Mouse (Mus musculus) forebrain, embryonic 13.5 days (tissue): ENCODE data around the gene Nudt4. TPM values are rescaled to one million over a fixed set of nuclear protein-coding genes. Genes with fewer than 3 reads are reported as not detected.

Experiments used
- ATAC-seq: fragments of 200-750 bp; cut with Nextera tagmentation; 2 replicates; pipeline ENCODE4 v1.8.0; 2017
- H3K27ac ChIP-seq: fragments of 300-500 bp; sonication (generic); 2 replicates; pipeline ENCODE4 v1.5.1; 2015; ENCODE audit warnings: inconsistent platforms, mild to moderate bottlenecking, moderate library complexity
- H3K27me3 ChIP-seq: fragments of 300-500 bp; sonication (generic); 2 replicates; pipeline ENCODE4 v1.6.1; 2015; ENCODE audit warnings: mild to moderate bottlenecking, inconsistent platforms
- H3K36me3 ChIP-seq: fragments of 300-500 bp; sonication (generic); 2 replicates; pipeline ENCODE4 v1.6.1; 2015; ENCODE audit warnings: mild to moderate bottlenecking, inconsistent platforms; ENCODE audit not compliant: poor library complexity, severe bottlenecking
- H3K4me1 ChIP-seq: fragments of 300-500 bp; sonication (generic); 2 replicates; pipeline ENCODE4 v1.6.1; 2015; ENCODE audit warnings: inconsistent platforms
- H3K4me2 ChIP-seq: fragments of 300-500 bp; sonication (generic); 2 replicates; pipeline ENCODE4 v1.6.1; 2015; ENCODE audit warnings: inconsistent platforms, mild to moderate bottlenecking, moderate library complexity
- H3K4me3 ChIP-seq: fragments of 300-500 bp; sonication (generic); 2 replicates; pipeline ENCODE4 v1.5.1; 2015; ENCODE audit warnings: mild to moderate bottlenecking, inconsistent platforms
- H3K9ac ChIP-seq: fragments of 300-500 bp; sonication (generic); 2 replicates; pipeline ENCODE4 v1.6.1; 2015; ENCODE audit warnings: mild to moderate bottlenecking, inconsistent platforms
- H3K9me3 ChIP-seq: fragments of 300-500 bp; sonication (generic); replicated peaks from 2 replicates; pipeline ENCODE4 v1.6.1; 2016; ENCODE audit warnings: inconsistent platforms
- WGBS: fragments of 180-500 bp; shearing (Covaris S2); methylation state at CpG from one replicate; pipeline ENCODE4 v1.1.7; 2015; 5-methylcytosine and 5-hydroxymethylcytosine counted together
- polyA plus RNA-seq: library from polyadenylated mRNA; unstranded; fragments of >200 nt; fragmentation: Nextera tagmentation; extraction: Ambion mirVana; gene quantifications from 2 replicates; pipeline ENCODE4 v1.2.1, GENCODE M21; 2015

Gene Nudt4
- polyA plus RNA-seq, 1 experiment from 2014 or later = 76.7 TPM

- H3K4me1 ChIP-seq = no peaks in the 10 kb centered on the region
- no peak overlapping the region for H3K9ac ChIP-seq
- no peaks in the 10 kb centered on the region for H3K36me3 ChIP-seq
- H3K27ac ChIP-seq = no peak overlapping the region
- H3K4me2 ChIP-seq = no peak overlapping the region
- H3K27me3 ChIP-seq = no peaks in the 10 kb centered on the region
- no peaks in the 10 kb centered on the region for H3K9me3 ChIP-seq
- H3K4me3 ChIP-seq = no peak overlapping the region
- 91% methylated on average over 4 of the region's 4 CpGs for WGBS
- no peak for ATAC-seq
Observed at GRCm38 (mm10) chr10:95589196-95589595, 25.2 kb upstream of the Nudt4 start.

GRCm38 (mm10) chr10:95587509-95588220, 23.7 kb upstream of the Nudt4 start:
- Histone ChIP-seq H3K27ac (no peak overlapping the region), H3K4me2 (no peak overlapping the region), H3K9ac (no peak overlapping the region), H3K27me3 (no peaks in the 10 kb centered on the region), H3K9me3 (no peaks in the 10 kb centered on the region), H3K4me1 (no peaks in the 10 kb centered on the region), H3K36me3 (no peaks in the 10 kb centered on the region), H3K4me3 (no peak overlapping the region)
- no peak for ATAC-seq
- 32% methylated on average over 8 of the region's 8 CpGs for WGBS

GRCm38 (mm10) chr10:95585554-95585953, 21.6 kb upstream of the Nudt4 start:
- no peaks in the 10 kb centered on the region for H3K9me3 ChIP-seq
- H3K4me1 ChIP-seq = no peaks in the 10 kb centered on the region
- H3K4me3 ChIP-seq = no peak overlapping the region
- ATAC-seq = no peak
- H3K36me3 ChIP-seq = no peaks in the 10 kb centered on the region
- 92% methylated on average over 6 of the region's 6 CpGs for WGBS
- no peak overlapping the region for H3K9ac ChIP-seq
- no peak overlapping the region for H3K4me2 ChIP-seq
- H3K27ac ChIP-seq = no peak overlapping the region
- H3K27me3 ChIP-seq = no peaks in the 10 kb centered on the region

GRCm38 (mm10) chr10:95577567-95577950, 13.6 kb upstream of the Nudt4 start:
- no peaks in the 10 kb centered on the region for H3K36me3 ChIP-seq
- no peak overlapping the region for H3K4me2 ChIP-seq
- no peak overlapping the region for H3K27ac ChIP-seq
- no peak overlapping the region for H3K4me3 ChIP-seq
- no peaks in the 10 kb centered on the region for H3K27me3 ChIP-seq
- no peak overlapping the region for H3K9ac ChIP-seq
- peaks cover 11% of the 10 kb centered on the region for H3K4me1 ChIP-seq
- H3K9me3 ChIP-seq = no peaks in the 10 kb centered on the region; the same call in 1 of the 2 replicates
- ATAC-seq = no peak
- WGBS = 36% methylated on average over 4 of the region's 4 CpGs

- no peak overlapping the region for H3K4me3 ChIP-seq
- H3K27ac ChIP-seq = no peak overlapping the region
- no peaks in the 10 kb centered on the region for H3K27me3 ChIP-seq
- H3K4me2 ChIP-seq = peak overlapping the region; percentile 16
- H3K4me1 ChIP-seq = peaks cover 11% of the 10 kb centered on the region
- no peaks in the 10 kb centered on the region for H3K36me3 ChIP-seq
- no peak for ATAC-seq
- WGBS = 44% methylated on average over 14 of the region's 14 CpGs
- no peaks in the 10 kb centered on the region; the same call in 1 of the 2 replicates for H3K9me3 ChIP-seq
- H3K9ac ChIP-seq = no peak overlapping the region
Observed at GRCm38 (mm10) chr10:95576876-95577566, 13.1 kb upstream of the Nudt4 start.

GRCm38 (mm10) chr10:95575839-95576380, 12.0 kb upstream of the Nudt4 start:
- Histone ChIP-seq H3K4me1 (peaks cover 11% of the 10 kb centered on the region), H3K27ac (no peak overlapping the region), H3K27me3 (no peaks in the 10 kb centered on the region), H3K4me3 (no peak overlapping the region), H3K9ac (no peak overlapping the region), H3K9me3 (no peaks in the 10 kb centered on the region; the same call in 1 of the 2 replicates), H3K36me3 (no peaks in the 10 kb centered on the region), H3K4me2 (no peak overlapping the region)
- 77% methylated on average over 10 of the region's 10 CpGs for whole genome bisulfite sequencing
- no peak for ATAC-seq

GRCm38 (mm10) chr10:95574994-95575393, 11.0 kb upstream of the Nudt4 start:
- WGBS = 89% methylated on average over 4 of the region's 4 CpGs
- Histone ChIP-seq H3K4me1 (peaks cover 11% of the 10 kb centered on the region), H3K4me2 (no peak overlapping the region), H3K27ac (no peak overlapping the region), H3K4me3 (no peak overlapping the region), H3K36me3 (no peaks in the 10 kb centered on the region), H3K9ac (no peak overlapping the region), H3K9me3 (no peaks in the 10 kb centered on the region; the same call in 1 of the 2 replicates), H3K27me3 (no peaks in the 10 kb centered on the region)
- ATAC-seq = no peak

GRCm38 (mm10) chr10:95569441-95569840, 5.5 kb upstream of the Nudt4 start:
- Histone ChIP-seq H3K4me1 (0 out of 2 replicates have a peak, but pooled peaks cover 3% of the 10 kb centered on the region), H3K27ac (no peak overlapping the region), H3K9me3 (no peaks in the 10 kb centered on the region; the same call in 1 of the 2 replicates), H3K4me3 (no peak overlapping the region), H3K9ac (no peak overlapping the region), H3K27me3 (no peaks in the 10 kb centered on the region), H3K36me3 (no peaks in the 10 kb centered on the region), H3K4me2 (no peak overlapping the region)
- ATAC-seq = no peak
- WGBS = 76% methylated on average over 2 of the region's 2 CpGs

GRCm38 (mm10) chr10:95568016-95568415, 4.1 kb upstream of the Nudt4 start:
- H3K9me3 ChIP-seq = no peaks in the 10 kb centered on the region; the same call in 1 of the 2 replicates
- H3K36me3 ChIP-seq = no peaks in the 10 kb centered on the region
- H3K4me2 ChIP-seq = no peak overlapping the region
- no peak overlapping the region for H3K27ac ChIP-seq
- H3K27me3 ChIP-seq = no peaks in the 10 kb centered on the region
- H3K4me3 ChIP-seq = no peak overlapping the region
- ATAC-seq = no peak
- H3K4me1 ChIP-seq = 0 out of 2 replicates have a peak, but pooled peaks cover 4% of the 10 kb centered on the region
- 79% methylated on average over 6 of the region's 6 CpGs for WGBS
- no peak overlapping the region for H3K9ac ChIP-seq

GRCm38 (mm10) chr10:95567550-95567949, 3.6 kb upstream of the Nudt4 start:
- Histone ChIP-seq H3K36me3 (no peaks in the 10 kb centered on the region), H3K27me3 (no peaks in the 10 kb centered on the region), H3K9ac (no peak overlapping the region), H3K4me3 (no peak overlapping the region), H3K4me2 (no peak overlapping the region), H3K4me1 (peaks cover 8% of the 10 kb centered on the region), H3K9me3 (no peaks in the 10 kb centered on the region), H3K27ac (no peak overlapping the region)
- 52% methylated on average over 5 of the region's 5 CpGs for WGBS
- no peak for ATAC-seq

GRCm38 (mm10) chr10:95566786-95567185, 2.8 kb upstream of the Nudt4 start:
- 87% methylated on average over 3 of the region's 3 CpGs for WGBS
- Histone ChIP-seq H3K9me3 (no peaks in the 10 kb centered on the region), H3K27me3 (no peaks in the 10 kb centered on the region), H3K4me1 (peaks cover 15% of the 10 kb centered on the region), H3K9ac (no peak overlapping the region), H3K4me2 (no peak overlapping the region), H3K36me3 (no peaks in the 10 kb centered on the region), H3K27ac (no peak overlapping the region), H3K4me3 (no peak overlapping the region)
- no peak for ATAC-seq

GRCm38 (mm10) chr10:95565156-95565854, 1.4 kb upstream of the Nudt4 start:
- H3K27ac ChIP-seq = no peak overlapping the region

More at GRCm38 (mm10) chr10:95565156-95565854, 1.4 kb upstream of the Nudt4 start:
- H3K4me3 ChIP-seq = no peak overlapping the region
- no peak for ATAC-seq
- no peaks in the 10 kb centered on the region for H3K27me3 ChIP-seq
- no peaks in the 10 kb centered on the region for H3K36me3 ChIP-seq
- 32% methylated on average over 14 of the region's 14 CpGs for WGBS
- H3K4me2 ChIP-seq = no peak overlapping the region
- H3K4me1 ChIP-seq = peaks cover 28% of the 10 kb centered on the region
- no peak overlapping the region for H3K9ac ChIP-seq
- no peaks in the 10 kb centered on the region for H3K9me3 ChIP-seq
